Mouse (Mus musculus) olfactory bulb, adult 2 months (tissue): Measurements from ENCODE around the gene Gm20431. TPM values are rescaled to one million over a fixed set of nuclear protein-coding genes. Genes with fewer than 3 reads are reported as not detected.

Experiments
- H3K27ac ChIP-seq: fragments of 200-500 bp; 2 replicates; pipeline ENCODE4 v1.5.1; 2012; ENCODE audit warnings: low read depth, low read length; ENCODE audit not compliant: insufficient read depth
- H3K4me1 ChIP-seq: fragments of 200-500 bp; 2 replicates; pipeline ENCODE4 v1.6.1; 2012; ENCODE audit warnings: low read length; ENCODE audit not compliant: control insufficient read depth, insufficient read depth
- H3K4me3 ChIP-seq: fragments of 200-500 bp; 2 replicates; pipeline ENCODE4 v1.5.1; 2012; ENCODE audit warnings: mild to moderate bottlenecking, low read depth, low read length, moderate library complexity; ENCODE audit not compliant: insufficient read depth
- CTCF ChIP-seq: fragments of 200-500 bp; IDR thresholded peaks from 2 replicates; pipeline ENCODE4 v1.5.1; 2012; ENCODE audit warnings: low read depth, mild to moderate bottlenecking, low read length, moderate library complexity; ENCODE audit not compliant: insufficient read depth
- POLR2A ChIP-seq: fragments of 200-500 bp; IDR thresholded peaks from 2 replicates; pipeline ENCODE4 v1.6.1; 2012; ENCODE audit warnings: mild to moderate bottlenecking, low read depth, low read length, moderate library complexity; ENCODE audit not compliant: insufficient read depth
- WGBS: fragments of 180-500 bp; shearing (Covaris S2); methylation state at CpG from one replicate; pipeline ENCODE4 v1.1.7; 2018; 5-methylcytosine and 5-hydroxymethylcytosine counted together
- polyA plus RNA-seq: library from polyadenylated mRNA; stranded (reverse); fragments of >200 nt; gene quantifications from 2 replicates; pipeline ENCODE4 v1.2.4, GENCODE M21; 2012; ENCODE audit warnings: low replicate concordance; ENCODE audit not compliant: missing spikeins, insufficient read depth, insufficient read length

Gm20431 gene
- polyA plus RNA-seq, 1 experiment, result not detected

DNA sequence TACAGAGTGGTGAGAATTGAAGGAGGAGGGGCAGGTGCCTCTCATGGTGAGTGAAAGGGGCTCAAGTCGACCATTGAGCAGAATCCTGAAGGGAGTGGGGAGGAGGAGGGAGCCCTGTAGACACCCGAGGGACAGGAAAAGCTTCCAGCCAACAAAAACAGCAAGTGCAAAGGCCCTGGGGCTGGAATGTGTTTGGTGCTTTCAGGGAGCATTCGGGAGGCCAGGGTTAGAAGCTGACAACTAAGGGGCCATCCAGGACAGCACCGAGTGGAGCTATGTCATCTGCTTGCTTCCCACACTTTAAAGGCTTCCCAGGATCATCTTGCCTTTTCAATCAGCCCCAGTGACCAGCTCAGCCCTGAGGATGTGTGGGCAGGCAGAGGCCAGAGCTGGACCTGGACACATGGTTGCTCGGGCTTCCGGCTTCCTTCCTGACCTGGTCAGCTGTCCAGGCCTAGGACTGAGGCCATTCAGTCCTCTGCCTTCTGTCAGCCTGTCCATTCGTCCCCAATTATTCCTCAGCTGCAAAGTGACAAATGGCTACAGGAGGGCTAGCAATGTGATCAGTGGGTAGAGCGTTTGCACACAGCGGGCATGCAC is 84.0 kb downstream of the Gm20431 start:
- WGBS, result 73% methylated on average over 9 of the region's 9 CpGs
- Histone ChIP-seq H3K4me1 (0 out of 2 replicates have a peak, but pooled peaks cover 2% of the 10 kb centered on the region), H3K4me3 (no peak overlapping the region), H3K27ac (no peak overlapping the region)
- TF ChIP-seq POLR2A (no peak), CTCF (no peak)

GRCm38 (mm10) chr2:167576121-167576620 is 85.1 kb downstream of the Gm20431 start:
- H3K4me3 ChIP-seq, result no peak overlapping the region
- H3K27ac ChIP-seq, result no peak overlapping the region
- TF ChIP-seq POLR2A (no peak), CTCF (no peak)
- 0 out of 2 replicates have a peak, but pooled peaks cover 2% of the 10 kb centered on the region for H3K4me1 ChIP-seq
- 85% methylated on average over 8 of the region's 8 CpGs for WGBS

GRCm38 (mm10) chr2:167575581-167575980 is 85.7 kb downstream of the Gm20431 start:
- 91% methylated on average over 7 of the region's 7 CpGs for WGBS
- TF ChIP-seq CTCF (no peak), POLR2A (no peak)

DNA sequence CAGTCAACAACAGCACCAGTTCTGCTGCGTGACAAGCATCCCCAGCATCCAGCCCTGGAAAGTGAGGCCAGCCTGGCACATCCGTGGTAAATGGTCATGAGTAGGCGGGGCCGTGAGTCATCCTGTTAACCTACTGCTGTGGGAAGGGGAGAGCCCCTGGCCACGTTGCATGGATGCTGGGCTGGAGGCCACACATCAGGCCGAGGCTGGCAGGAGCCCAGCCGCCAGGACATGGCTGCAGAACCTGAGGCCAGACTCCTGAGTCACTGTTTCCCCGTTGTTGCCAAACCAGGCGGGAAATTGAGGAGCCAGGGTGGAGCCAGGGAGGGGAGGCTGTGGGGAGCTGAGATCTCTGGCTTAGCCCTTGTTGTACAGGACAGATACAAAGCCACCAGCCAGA is 86.5 kb downstream of the Gm20431 start:
- Histone ChIP-seq H3K4me3 (no peak overlapping the region), H3K4me1 (peaks cover 10% of the 10 kb centered on the region; the same call in 1 of the 2 replicates), H3K27ac (no peak overlapping the region)
- TF ChIP-seq CTCF (no peak), POLR2A (no peak)
- 57% methylated on average over 9 of the region's 9 CpGs for WGBS

More at GRCm38 (mm10) chr2:167575581-167575980, 85.7 kb downstream of the Gm20431 start:
- no peak overlapping the region for H3K4me3 ChIP-seq
- H3K4me1 ChIP-seq, result 0 out of 2 replicates have a peak, but pooled peaks cover 3% of the 10 kb centered on the region
- no peak overlapping the region for H3K27ac ChIP-seq

DNA sequence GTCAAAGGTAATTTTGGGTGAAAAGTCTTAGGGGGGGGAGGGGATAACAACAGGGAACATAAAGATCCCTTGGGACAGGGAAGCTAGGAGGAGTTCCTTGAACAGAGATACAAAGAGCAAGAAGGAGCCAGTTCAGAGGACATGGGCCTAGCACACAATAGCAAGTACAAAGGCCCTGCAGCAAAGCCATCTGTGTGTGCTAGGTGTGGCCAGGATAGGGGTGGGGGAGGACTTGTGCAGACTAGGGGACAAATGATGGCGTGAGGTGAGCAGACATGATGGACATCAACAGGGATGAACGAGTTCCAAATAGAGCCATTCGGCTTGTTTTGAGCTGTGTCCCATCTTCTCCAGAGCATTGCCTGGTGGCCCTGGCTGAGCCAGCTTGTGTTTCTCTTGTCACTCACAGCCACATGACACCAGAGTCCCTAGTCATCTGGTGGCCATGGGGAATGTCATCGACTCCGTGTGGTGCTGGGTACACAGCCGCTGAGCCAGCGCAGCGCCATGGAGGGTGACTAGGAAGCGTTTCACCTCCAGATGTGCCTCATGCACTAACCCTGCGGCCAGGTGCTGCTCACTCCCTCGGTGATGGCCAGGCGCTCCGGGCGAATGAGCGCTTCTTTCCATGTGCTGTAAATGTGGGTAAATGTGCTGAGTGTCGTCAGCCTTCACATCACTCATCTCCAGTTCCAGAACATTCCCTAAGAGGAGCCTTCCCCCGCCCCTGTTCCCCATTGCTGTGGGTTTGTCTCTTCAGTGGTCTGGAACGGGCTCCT is 89.7 kb downstream of the Gm20431 start:
- H3K27ac ChIP-seq, result no peak overlapping the region
- TF ChIP-seq POLR2A, result no peak
- no peak for TF ChIP-seq CTCF
- H3K4me1 ChIP-seq, result peaks cover 8% of the 10 kb centered on the region; the same call in 1 of the 2 replicates
- no peak overlapping the region for H3K4me3 ChIP-seq
- WGBS, result 94% methylated on average over 18 of the region's 18 CpGs

DNA sequence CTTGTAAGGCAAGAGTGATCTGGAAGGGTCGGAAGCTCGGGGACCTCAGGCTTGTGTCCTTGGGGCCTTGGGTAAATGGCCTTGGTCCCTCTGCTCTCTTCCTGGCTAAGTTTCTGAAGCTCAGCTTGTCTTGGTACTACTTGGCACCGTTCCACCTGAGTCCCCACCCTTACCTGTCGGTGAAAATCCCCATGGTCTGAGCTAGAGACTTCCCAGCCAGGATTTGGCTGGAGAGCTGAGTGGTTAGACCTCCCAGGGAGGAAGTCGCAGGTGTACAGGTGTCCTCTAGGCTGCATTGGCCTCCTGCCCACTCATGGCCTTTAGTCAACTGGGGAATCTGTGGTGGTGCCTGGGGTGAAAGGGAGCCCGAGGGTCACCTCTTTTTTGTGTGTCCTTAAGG is 90.5 kb downstream of the Gm20431 start:
- no peak for TF ChIP-seq POLR2A
- no peak for TF ChIP-seq CTCF
- H3K4me3 ChIP-seq, result no peak overlapping the region
- peaks cover 9% of the 10 kb centered on the region for H3K4me1 ChIP-seq
- H3K27ac ChIP-seq, result no peak overlapping the region
- 91% methylated on average over 6 of the region's 6 CpGs for WGBS

- 42% methylated on average over 13 of the region's 13 CpGs for WGBS
- Histone ChIP-seq H3K27ac (no peak overlapping the region), H3K4me1 (peaks cover 13% of the 10 kb centered on the region), H3K4me3 (no peak overlapping the region)
- TF ChIP-seq CTCF (no peak), POLR2A (no peak)
Measured at GRCm38 (mm10) chr2:167569934-167570651, 91.2 kb downstream of the Gm20431 start.

DNA sequence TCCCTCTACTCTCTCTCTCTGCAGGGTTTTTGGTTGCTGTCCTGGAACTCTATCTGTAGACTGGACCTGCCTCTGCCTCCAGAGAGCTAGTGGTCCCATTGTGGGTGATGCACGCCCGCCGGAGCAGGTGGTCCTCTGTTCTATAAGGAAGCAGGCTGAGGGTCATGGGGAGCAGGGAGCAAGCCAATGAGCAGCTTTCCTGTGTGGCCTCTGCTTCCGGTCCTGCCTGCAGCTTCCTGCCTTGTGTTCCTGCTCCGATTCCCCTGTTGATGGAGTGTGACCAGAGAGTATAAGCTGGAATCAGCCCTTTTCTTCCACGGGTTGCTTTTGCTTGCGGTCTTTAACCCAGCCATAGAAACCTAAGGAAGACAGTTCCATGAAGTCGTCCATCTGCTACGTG is 93.2 kb downstream of the Gm20431 start:
- H3K27ac ChIP-seq, result no peak overlapping the region
- H3K4me1 ChIP-seq, result peaks cover 13% of the 10 kb centered on the region
- WGBS, result 91% methylated on average over 9 of the region's 9 CpGs
- TF ChIP-seq CTCF, result no peak
- TF ChIP-seq POLR2A, result no peak
- H3K4me3 ChIP-seq, result no peak overlapping the region

- TF ChIP-seq POLR2A, result no peak
- no peak for TF ChIP-seq CTCF
- H3K4me3 ChIP-seq, result no peak overlapping the region
- H3K27ac ChIP-seq, result no peak overlapping the region
- H3K4me1 ChIP-seq, result peaks cover 18% of the 10 kb centered on the region
- 30% methylated on average over 19 of the region's 19 CpGs for WGBS
Measured at GRCm38 (mm10) chr2:167565682-167566081, 95.6 kb downstream of the Gm20431 start.
